Mouse (Mus musculus) forebrain, embryonic 14.5 days (tissue): ENCODE measurements around the gene Med18. TPM values are rescaled to one million over a fixed set of nuclear protein-coding genes. Genes with fewer than 3 reads are reported as not detected.

Source experiments
- ATAC-seq: fragments of 200-750 bp; cut with Nextera tagmentation; 2 replicates; pipeline ENCODE4 v1.8.0; 2017; ENCODE audit warnings: mild to moderate bottlenecking, moderate library complexity
- DNase-seq: peaks from one replicate; pipeline ENCODE4 v3.0.0-alpha.2; 2015; ENCODE audit warnings: low spot score
- H3K27ac ChIP-seq: fragments of 300-500 bp; sonication (generic); 2 replicates; pipeline ENCODE4 v1.5.1; 2014; ENCODE audit warnings: low read depth, mild to moderate bottlenecking, control low read depth, low read length, moderate library complexity
- H3K27me3 ChIP-seq: fragments of 300-500 bp; sonication (generic); replicated peaks from 2 replicates; pipeline ENCODE4 v1.6.1; 2014; ENCODE audit warnings: low read length, control low read depth, mixed read lengths; ENCODE audit not compliant: control insufficient read depth, insufficient read depth
- H3K36me3 ChIP-seq: fragments of 300-500 bp; sonication (generic); 2 replicates; pipeline ENCODE4 v1.6.1; 2014; ENCODE audit warnings: low read length, control low read depth; ENCODE audit not compliant: control insufficient read depth, insufficient read depth
- H3K4me1 ChIP-seq: fragments of 300-500 bp; sonication (generic); 2 replicates; pipeline ENCODE4 v1.6.1; 2014; ENCODE audit warnings: antibody characterized with exemption, low read length, control low read depth; ENCODE audit not compliant: control insufficient read depth, insufficient read depth
- H3K4me2 ChIP-seq: fragments of 300-500 bp; sonication (generic); 2 replicates; pipeline ENCODE4 v1.6.1; 2014; ENCODE audit warnings: mild to moderate bottlenecking, control low read depth, low read length
- H3K4me3 ChIP-seq: fragments of 300-500 bp; sonication (generic); 2 replicates; pipeline ENCODE4 v1.5.1; 2014; ENCODE audit warnings: low read depth, low read length, control low read depth
- H3K9ac ChIP-seq: fragments of 300-500 bp; sonication (generic); 2 replicates; pipeline ENCODE4 v1.6.1; 2014; ENCODE audit warnings: mild to moderate bottlenecking, low read length, control low read depth, moderate library complexity
- H3K9me3 ChIP-seq: fragments of 300-500 bp; sonication (generic); replicated peaks from 2 replicates; pipeline ENCODE4 v1.6.1; 2016; ENCODE audit warnings: low read length, control low read depth, mixed read lengths; ENCODE audit not compliant: control insufficient read depth
- WGBS: fragments of 180-500 bp; shearing (Covaris S2); extraction: QIAGEN DNeasy Blood & Tissue Kit; methylation state at CpG from one replicate; pipeline ENCODE4 v1.1.7; 2014; 5-methylcytosine and 5-hydroxymethylcytosine counted together
- polyA plus RNA-seq: library from polyadenylated mRNA; unstranded; fragments of >200 nt; fragmentation: Nextera tagmentation; extraction: Ambion mirVana; gene quantifications from 2 replicates; pipeline ENCODE4 v1.2.1, GENCODE M21; 2014

Med18 gene
- polyA plus RNA-seq, 1 experiment from 2014 or later: 6.2 TPM

DNA sequence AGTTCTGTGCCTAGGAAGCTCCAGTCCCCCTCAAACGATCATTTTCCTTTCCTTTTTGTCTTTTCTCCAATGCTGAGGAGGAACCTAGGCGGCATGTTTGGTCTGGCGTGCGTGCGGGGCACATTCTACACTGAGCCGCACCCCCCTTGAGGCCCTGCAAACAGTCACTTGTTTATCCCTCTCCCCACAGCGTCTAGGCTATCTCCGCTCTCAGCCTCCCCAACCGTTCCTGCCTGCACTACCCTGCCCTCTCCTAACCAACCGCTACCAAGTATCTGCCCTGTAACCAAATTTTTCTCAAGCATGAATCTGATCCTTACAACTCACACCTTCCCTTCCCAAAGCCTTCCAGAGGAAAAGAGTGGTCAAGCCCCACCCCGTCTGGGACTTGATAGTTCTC, 39.6 kb upstream of the Med18 start:
- H3K36me3 ChIP-seq: no peaks in the 10 kb centered on the region; the same call in 1 of the 2 replicates
- ATAC-seq: no peak
- WGBS: 82% methylated on average over 11 of the region's 11 CpGs

GRCm38 (mm10) chr4:132501639-132502038, 37.9 kb upstream of the Med18 start:
- H3K27ac ChIP-seq: no peak overlapping the region
- H3K9ac ChIP-seq: no peak overlapping the region
- H3K4me3 ChIP-seq: no peak overlapping the region
- no peaks in the 10 kb centered on the region for H3K27me3 ChIP-seq
- ATAC-seq (no peak), DNase-seq (no peak)
- H3K4me1 ChIP-seq: no peaks in the 10 kb centered on the region
- peaks cover 3% of the 10 kb centered on the region for H3K36me3 ChIP-seq
- no peaks in the 10 kb centered on the region for H3K9me3 ChIP-seq
- 94% methylated on average over 6 of the region's 6 CpGs for WGBS
- H3K4me2 ChIP-seq: no peak overlapping the region

More for the DNA sequence above, 39.6 kb upstream of the Med18 start:
- Histone ChIP-seq H3K9me3 (no peaks in the 10 kb centered on the region), H3K27ac (no peak overlapping the region), H3K27me3 (no peaks in the 10 kb centered on the region), H3K4me3 (no peak overlapping the region), H3K4me2 (no peak overlapping the region), H3K9ac (no peak overlapping the region), H3K4me1 (no peaks in the 10 kb centered on the region)
- no peak for DNase-seq

DNA sequence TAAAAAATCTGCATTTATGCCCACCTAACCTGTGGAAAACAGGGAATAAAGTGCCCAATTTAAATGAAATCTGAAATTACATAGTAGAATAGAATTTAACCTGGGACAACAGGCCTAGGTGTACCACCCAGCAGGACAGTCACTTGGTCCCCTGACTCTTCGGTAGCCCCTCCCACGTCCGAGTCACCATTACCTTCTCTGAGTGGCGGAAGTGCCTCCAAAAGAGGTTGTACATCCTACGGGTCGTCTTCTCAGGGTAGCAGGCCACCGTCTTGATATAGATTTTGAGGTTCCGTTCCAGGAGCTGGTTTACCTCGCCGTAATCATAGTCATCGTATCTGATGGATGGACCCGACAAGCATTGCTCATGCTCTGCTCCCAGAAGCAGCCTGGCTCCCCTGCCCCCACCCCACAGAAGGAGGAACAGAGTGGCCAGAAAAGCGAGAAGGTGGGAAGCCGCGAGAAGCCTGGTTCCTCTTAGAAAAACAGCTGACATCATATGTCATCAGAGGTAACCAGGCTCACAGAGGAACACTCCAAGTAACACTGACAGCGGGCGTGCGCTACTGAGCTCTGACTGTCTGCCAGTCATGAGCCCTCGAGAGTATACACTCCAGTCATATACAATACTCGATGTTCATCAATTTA, 30.7 kb upstream of the Med18 start:
- Histone ChIP-seq H3K9me3 (no peaks in the 10 kb centered on the region), H3K4me1 (no peaks in the 10 kb centered on the region), H3K9ac (no peak overlapping the region), H3K27me3 (no peaks in the 10 kb centered on the region), H3K36me3 (peaks cover 3% of the 10 kb centered on the region), H3K4me2 (no peak overlapping the region), H3K27ac (no peak overlapping the region), H3K4me3 (no peak overlapping the region)
- no peak for ATAC-seq
- DNase-seq: no peak
- 91% methylated on average over 20 of the region's 20 CpGs for WGBS

- WGBS: 76% methylated on average over 10 of the region's 10 CpGs
- H3K27me3 ChIP-seq: no peaks in the 10 kb centered on the region
- no peak for ATAC-seq
- H3K9ac ChIP-seq: no peak overlapping the region
- no peaks in the 10 kb centered on the region for H3K4me1 ChIP-seq
- no peaks in the 10 kb centered on the region for H3K9me3 ChIP-seq
- DNase-seq: peak; percentile 45
- H3K27ac ChIP-seq: no peak overlapping the region
- no peak overlapping the region for H3K4me2 ChIP-seq
- H3K4me3 ChIP-seq: no peak overlapping the region
- peaks cover 3% of the 10 kb centered on the region; the same call in 1 of the 2 replicates for H3K36me3 ChIP-seq
Measured at GRCm38 (mm10) chr4:132492178-132493060, 28.7 kb upstream of the Med18 start.

GRCm38 (mm10) chr4:132491748-132492147, 28.0 kb upstream of the Med18 start:
- Histone ChIP-seq H3K36me3 (no peaks in the 10 kb centered on the region), H3K9me3 (no peaks in the 10 kb centered on the region), H3K4me1 (no peaks in the 10 kb centered on the region), H3K27me3 (no peaks in the 10 kb centered on the region), H3K4me2 (no peak overlapping the region), H3K9ac (no peak overlapping the region), H3K27ac (no peak overlapping the region), H3K4me3 (no peak overlapping the region)
- ATAC-seq (no peak), DNase-seq (no peak)
- 95% methylated on average over 6 of the region's 6 CpGs for WGBS

DNA sequence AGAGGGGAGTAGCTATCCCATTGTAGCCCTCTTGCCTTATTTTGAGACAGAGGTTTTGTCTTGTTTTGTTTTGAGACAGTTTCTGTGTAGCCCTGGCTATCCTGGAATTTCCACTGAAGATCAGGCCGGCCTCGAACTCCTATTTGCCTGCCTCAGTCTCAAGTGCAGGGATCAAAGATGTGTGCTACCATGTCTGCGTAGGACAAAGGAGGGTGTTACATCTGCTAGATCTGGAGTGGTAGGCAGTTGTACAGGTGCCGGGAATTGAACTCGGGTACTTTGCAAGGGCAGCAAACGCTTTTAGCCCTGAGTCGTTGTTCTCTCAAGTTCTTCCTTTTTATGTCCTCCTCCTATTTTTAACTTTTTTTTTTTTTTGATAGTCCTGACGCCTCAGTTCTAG, 27.3 kb upstream of the Med18 start:
- Histone ChIP-seq H3K27me3 (no peaks in the 10 kb centered on the region), H3K9ac (no peak overlapping the region), H3K4me2 (no peak overlapping the region), H3K27ac (no peak overlapping the region), H3K4me3 (no peak overlapping the region), H3K36me3 (no peaks in the 10 kb centered on the region), H3K9me3 (no peaks in the 10 kb centered on the region), H3K4me1 (no peaks in the 10 kb centered on the region)
- 95% methylated on average over 8 of the region's 8 CpGs for WGBS
- ATAC-seq (no peak), DNase-seq (no peak)

DNA sequence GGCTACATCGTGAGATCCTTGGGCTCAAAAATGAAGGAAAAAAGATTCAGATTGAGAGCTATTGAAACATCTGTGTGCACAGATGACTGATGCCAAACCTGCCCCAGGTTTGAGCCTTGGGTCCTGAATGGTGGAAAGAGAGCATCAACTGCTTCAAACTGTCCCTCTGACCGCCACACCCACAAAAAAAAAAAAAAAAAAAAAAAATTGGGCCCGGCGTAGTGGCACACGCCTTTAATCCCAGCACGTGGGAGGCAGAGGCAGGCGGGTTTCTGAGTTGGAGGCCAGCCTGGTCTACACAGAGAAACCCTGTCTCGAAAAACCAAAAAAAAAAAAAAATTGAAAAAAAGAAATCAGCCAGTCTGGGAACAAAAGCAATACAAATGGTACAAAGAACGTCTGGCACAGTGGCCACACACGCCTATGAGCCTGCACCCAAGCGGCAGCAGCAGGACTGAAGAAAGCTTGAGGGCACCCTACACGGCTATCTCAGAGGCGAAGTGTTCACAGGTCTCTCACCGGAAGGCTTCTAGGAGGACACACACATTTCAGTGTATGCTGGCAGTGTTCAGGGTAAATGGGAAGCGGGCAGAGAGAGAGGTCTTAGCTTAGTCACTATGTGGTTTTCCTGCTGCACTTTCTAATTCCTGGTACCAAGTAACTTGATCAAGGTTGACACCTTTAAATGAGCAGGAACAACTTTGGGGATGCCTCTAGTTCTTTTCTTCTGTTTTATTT, 26.7 kb upstream of the Med18 start:
- H3K9me3 ChIP-seq: no peaks in the 10 kb centered on the region
- ATAC-seq (no peak), DNase-seq (no peak)
- H3K4me3 ChIP-seq: no peak overlapping the region
- no peak overlapping the region for H3K9ac ChIP-seq
- H3K4me2 ChIP-seq: no peak overlapping the region
- no peaks in the 10 kb centered on the region for H3K36me3 ChIP-seq
- no peak overlapping the region for H3K27ac ChIP-seq
- no peaks in the 10 kb centered on the region for H3K27me3 ChIP-seq
- no peaks in the 10 kb centered on the region for H3K4me1 ChIP-seq
- 87% methylated on average over 15 of the region's 15 CpGs for WGBS

DNA sequence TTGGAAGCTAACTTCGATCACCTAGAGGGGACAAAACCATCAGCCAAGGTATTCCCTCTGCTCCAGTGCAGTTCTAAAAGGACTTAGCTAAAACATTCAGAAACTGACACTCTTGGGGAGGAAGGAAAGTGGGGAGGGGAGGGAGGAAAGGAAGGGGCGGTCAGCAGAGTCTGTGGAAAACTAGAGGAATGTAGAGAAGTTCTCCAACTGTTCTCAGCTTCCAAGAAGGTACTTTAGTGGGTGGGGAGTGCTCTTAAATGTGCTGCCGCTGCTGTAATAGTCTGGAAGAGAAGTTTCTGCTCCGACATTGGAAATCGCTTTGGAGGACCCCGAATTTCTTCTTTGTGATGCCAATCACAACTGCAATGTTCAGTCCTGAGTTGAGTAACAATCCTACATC, 25.3 kb upstream of the Med18 start:
- WGBS: 80% methylated on average over 6 of the region's 6 CpGs
- Histone ChIP-seq H3K27me3 (no peaks in the 10 kb centered on the region), H3K4me3 (no peak overlapping the region), H3K36me3 (no peaks in the 10 kb centered on the region), H3K27ac (no peak overlapping the region), H3K4me1 (no peaks in the 10 kb centered on the region), H3K9me3 (no peaks in the 10 kb centered on the region), H3K4me2 (no peak overlapping the region), H3K9ac (no peak overlapping the region)
- ATAC-seq (no peak), DNase-seq (no peak)
